Mouse (Mus musculus) left cerebral cortex, adult 8-10 months (tissue): ENCODE data around the gene Vangl1. TPM values are rescaled to one million over a fixed set of nuclear protein-coding genes. Genes with fewer than 3 reads are reported as not detected.
"Not testable (repeated sequence)": the region's sequence is repeated elsewhere in the genome, so short reads cannot be mapped to it uniquely, and the experiment has no call there.

Source experiments
- DNase-seq, 2 experiments: peaks; one replicate each; pipeline ENCODE4 v3.0.0; 2022; ENCODE audit warnings: low spot score in 2 of 2
- total RNA-seq, 4 experiments: library from RNA; stranded (reverse); gene quantifications; 2 replicates each; pipeline ENCODE4 v1.2.4; 2022

Vangl1 gene
- total RNA-seq = 1 to 10 TPM; 3.7 to 9.5 (median 7.0) TPM

DNA sequence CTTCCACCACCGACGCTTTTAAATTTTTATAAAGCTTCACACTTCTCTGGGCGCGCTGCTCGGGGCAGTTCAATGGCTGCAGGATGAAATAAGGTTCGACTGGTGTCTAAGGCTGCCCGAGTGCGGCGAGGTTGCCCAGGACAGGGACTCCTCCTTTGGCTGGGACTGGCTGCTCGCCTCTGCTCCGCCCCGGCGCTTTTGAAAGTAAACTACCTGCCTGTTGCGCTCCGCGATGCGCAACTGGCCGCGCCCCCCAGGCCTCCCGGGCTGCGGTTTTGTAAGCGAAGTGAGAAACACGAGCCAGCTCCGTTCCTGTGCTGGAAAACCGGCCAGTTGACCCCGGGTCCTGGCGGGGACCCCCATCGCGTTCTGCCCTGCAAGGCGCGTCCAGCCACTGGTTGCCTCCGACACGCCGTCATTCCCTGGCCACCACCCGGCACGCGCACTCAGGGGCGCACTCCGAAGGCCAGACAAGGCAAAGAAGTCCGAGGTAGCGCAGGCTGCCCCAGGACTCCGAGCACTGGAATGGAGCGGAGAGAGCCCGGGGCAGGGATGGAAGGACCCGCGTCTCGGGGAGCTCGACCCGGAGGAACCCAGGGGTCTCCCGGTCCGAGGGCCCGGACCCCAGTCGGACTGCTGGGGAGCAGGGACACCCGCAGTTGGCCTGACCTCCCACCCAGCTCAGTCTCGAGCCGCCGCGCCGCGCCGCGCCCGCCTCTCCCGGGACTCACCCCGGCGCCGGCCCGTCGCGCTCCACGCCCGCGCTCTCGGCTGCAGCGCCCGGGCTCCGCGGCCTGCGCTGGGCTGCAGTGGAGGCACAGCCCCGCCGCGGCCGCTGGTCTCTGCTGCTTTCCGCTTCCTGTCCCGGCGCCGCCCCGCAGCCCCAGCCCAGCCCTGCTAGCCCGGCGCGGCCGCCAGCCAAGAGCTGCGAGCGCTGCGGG lies at the start of gene Vangl1:
TSS of gene Vangl1 (minus strand) at position 913 of the 941 bp plus-strand sequence.
- peak in 1 of 2 experiments; percentile 22 for DNase-seq

DNA sequence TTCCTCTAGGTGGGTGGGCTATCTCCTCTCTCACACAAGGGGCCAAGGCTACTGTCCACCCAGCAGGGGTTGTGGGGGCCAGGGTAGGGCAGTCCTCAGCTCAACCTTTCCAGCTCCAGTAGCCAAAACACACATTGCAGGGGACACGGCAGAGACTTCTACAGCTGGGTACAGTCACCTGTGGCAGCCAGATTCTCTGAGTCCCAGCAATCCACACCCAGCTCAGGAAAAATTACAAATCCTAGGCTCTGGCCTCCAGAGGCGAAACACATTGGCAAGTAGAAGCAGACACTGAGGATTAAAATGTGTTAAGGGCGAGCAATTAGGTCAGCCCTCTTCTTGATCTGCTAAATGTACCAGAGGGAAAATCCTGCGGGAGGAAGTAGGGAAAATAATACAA lies 49.1 kb upstream of the Vangl1 start:
- no peak for DNase-seq

DNA sequence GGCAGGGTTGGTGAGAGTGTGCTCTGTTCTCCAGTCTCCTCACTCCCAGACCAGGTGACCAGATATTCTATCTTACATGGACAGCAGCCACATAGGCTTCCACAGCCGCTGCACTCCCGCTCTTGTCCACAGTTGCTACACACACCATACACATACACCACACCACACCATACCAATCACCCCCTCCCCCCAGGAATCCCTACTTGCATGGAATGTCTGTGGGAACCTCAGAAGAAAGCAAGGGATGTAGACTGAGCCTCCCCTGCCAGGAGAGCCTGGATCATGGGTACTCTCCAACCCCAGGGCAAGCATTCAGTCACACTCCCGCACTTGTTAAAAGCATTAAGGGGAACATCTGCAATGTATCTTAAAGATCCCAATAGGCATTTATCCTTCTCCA lies 48.4 kb upstream of the Vangl1 start:
- no peak for DNase-seq

DNA sequence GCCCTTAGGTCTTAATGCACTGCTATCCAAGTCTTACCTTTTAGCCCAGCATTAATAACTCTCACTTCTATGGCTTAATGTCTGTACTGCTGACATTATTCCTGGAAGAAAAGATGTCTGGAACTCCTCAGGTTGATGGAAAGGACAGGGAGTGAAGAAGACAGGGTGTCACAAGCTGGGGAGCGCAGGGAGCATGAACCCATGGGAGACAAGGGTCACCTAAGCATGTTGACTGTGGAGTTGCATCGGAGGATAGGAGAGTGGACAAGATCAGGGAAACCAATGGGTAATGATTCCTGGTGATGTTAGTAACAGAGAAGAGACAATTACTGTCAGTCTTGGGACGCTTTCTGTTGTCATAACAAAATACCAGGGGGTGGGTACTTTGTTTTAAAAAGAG lies 46.4 kb upstream of the Vangl1 start:
- no peak for DNase-seq

DNA sequence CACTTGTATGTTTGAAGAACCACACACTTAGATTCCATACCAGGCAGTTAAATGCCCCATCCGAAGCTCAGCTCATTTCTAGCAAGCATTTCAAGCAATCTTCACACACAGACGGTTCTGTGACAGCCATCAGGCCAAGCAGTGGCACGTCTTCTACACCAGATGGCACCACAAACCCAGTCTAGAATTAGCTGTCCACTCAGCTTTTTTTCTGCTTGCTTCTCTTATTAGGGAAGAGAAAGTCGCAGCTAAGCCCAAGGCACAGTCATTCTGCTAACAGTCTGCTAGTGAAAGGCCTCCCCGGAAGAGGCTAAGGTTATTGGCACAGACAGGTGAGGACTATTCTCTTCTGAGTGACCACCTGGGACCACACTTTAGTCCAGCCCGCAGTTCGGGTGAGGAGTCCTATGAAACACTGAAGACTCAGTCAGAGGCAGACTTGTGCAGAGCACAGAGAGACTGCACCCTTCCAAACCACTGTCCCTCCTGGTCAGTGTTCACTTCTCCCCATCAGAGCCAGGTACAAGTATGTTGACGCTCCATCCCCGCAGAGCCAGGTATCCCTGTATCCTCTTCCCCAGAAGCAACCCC lies 45.0 kb upstream of the Vangl1 start:
- peak in 1 of 2 experiments; percentile 43 for DNase-seq

DNA sequence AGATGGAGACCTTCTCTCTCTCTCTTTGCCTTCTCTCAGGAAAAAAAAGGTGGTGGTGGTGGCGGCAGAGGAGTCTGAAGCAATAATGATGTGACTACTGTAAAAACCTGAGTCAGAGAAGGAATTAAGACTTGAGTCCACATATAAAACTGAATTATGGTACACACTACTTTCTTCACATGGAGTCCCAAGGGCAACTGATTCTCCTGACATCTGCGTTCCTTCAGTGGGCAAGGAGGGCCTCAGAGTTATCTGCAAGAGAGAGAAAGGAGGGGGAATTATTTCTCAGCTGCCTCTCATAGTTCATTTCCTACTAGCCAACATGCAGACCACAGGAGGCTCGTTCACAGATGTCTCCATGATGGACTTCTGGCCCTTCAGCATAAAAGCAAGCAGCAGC lies 40.1 kb upstream of the Vangl1 start:
- DNase-seq = no peak

DNA sequence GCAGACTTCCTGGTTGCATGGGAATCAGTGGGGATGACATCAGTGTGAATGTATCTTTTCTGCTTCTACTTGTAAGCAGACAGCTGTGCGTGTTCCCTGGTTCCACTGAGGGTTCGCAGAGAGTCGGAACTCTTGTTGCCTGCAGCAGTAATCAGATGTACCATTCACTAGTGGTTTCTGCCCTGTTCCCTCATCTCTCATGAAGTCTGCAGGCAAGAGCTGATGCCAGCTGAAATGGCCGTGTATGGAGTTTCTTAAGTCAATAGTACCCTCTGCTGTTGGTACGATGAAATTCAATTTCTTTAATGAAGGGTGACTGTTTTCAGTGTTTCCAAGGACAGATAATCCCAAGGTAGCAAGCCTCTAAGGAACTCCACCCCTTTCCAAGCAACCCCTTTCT lies 38.4 kb upstream of the Vangl1 start:
- DNase-seq = peak; percentile 12 to 20

DNA sequence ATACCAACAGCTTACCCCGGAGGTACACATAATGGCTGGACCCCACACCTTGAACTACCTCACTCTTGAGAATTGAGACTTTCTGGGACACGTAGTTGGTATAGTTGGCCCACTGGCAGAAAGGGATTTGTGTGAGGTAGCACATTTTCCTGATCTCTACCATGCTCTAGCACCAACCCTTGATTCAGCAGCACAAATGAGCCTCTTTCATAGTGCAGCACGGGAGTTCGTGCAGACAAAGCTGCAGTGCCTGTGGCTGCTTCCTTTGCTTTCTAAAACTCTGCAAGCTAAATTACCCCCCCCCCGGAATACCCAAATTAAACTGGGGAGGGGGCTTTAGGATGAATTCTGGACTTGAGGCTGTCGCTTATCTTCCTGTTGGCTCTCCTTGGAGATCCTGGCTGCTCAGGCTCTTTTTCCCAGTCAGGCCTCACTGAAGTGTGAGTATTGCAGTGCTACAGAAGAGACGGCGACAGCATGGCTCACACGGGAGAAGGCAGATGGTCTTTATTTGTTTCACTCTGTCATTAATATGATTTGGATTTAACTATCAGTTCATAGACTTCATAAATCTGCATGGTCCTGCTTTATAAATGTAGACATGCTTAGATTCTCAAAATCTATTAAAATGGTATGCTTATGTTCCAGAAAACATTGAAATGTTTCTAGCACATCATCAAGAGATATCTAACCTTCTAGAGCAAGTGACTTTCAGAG lies 27.1 kb upstream of the Vangl1 start:
- DNase-seq = no peak

DNA sequence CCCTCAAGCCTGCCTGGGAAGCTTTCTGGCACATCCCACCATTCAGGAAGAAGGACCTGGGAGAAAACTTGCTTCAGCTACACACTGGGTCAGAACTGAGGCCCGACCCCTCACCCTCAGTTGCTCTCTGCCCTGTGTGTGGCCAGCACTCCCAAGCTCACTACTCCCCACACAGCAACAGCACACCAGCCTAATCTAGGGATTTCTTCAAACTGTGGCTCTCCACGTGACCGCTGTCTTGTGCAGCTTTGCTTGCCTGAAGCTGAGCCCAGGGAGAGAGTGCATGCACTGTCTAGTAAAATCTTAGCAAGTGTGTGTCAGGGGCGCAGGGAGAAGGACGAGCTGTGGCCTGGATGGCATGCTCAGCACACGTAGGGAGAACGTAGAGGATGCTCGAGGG lies 18.3 kb upstream of the Vangl1 start:
- no peak for DNase-seq

DNA sequence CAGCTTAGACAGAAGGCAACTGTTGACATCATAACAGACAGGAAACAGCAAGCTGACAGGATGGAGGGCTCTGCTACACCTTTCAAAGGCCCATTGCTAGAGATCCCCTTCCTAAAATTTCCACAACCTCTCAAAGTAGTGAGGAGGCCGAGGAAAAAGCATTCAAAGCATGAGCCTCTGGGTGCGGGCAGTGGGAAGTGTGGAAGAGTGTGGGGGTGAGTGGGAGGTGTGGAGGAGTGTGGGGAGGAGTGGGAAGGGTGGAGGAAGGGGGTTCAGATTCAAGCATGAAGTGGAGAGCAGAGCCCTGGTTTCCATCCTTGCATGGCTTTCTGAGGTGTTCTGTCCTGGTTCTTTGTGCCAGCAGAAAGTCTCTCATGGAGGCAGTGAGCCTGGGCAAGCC lies 13.8 kb upstream of the Vangl1 start:
- no peak for DNase-seq

DNA sequence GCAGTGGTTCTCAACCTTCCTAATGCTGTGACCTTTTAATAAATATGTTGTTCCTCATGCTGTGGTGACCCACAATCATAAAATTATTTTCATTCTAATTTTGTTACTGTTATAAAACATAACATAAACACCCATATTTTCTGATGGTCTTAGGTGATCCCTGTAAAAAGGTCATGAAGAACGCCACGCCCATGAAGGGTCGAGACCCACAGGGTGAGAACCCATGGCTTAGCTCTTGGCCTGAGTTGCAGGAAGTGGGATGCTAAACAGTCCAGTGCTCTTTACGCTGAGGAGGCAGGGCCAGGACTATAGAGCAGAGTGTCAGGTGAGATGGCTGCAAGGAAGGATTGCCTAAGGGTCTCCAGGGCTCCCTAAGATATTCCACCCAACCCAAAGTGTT lies 10.2 kb upstream of the Vangl1 start:
- no peak for DNase-seq

DNA sequence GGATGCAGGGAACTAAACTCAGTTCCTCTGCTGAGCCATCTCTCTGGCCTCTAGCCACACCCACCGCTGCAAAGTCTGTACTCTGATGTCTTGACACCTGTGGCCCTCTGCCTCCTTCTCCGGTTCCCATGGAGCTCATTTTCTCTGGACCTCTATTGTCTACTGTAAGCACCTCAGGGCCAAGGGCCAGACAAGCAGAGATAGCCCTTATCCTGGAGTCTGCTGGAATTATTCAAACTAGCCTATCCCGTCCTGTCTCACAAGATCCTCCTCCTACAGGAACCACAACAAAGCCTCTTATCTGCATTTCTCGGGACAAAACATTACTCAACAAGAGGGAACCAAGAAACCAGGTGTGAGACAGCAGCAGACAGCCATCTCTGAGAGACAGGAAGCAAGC lies 9.8 kb upstream of the Vangl1 start:
- DNase-seq = no peak

DNA sequence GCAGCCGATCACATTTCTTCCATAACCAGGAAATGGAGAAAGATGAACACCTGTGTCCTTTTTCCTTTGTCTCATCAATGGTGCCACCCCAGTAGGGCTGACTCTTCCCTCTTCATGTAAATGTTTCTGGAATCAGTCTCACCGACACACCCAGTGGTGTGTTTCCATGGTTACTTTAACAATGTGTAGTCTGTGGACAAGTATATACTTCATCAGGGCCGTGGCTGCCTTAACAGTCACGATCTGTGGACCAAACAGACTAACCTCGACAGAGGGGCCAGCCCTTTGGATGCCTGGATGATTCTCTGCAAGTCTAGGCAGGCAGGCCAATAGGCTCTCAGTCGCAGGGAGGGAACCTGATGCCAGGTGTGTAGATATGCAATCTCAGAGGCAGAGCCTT lies 8.4 kb upstream of the Vangl1 start:
- DNase-seq = no peak

DNA sequence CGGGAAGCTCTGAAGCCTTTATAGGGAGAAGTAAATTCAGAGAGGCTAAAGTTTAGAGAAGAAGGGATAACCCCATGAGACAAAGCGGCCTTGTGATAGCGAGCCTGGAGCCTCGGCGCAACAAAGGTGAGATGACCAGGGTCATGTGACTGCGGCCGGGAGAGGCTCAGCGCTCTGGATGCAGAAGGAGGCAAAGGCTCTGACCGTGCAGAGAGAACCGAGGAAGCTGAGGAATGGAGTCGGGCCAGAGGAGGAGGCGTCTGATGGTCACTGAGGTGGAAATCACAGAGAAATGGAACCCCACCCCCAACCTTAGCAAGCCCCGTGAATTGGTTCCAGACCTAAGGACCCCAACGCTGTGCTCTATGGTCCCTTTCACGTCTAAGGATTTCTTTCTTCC lies 7.8 kb upstream of the Vangl1 start:
- DNase-seq = no peak

DNA sequence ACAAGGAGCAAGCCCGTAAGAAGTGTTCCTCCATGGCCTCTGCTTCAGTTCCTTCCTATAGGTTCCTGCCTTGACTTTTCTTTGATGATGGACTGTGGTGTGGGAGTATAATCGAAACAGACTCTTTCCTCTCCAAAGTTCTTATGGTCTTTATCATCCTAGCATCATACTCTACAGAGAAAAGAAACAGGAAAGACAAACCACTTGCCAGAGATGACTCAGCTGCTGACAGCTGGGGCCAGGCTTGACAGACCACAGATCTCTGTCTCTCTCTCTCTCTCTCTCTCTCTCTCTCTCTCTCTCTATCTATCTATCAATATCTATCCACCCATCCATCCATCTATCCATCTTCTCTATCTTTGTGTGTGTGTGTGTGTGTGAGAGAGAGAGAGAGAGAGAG lies 6.8 kb upstream of the Vangl1 start:
- no peak for DNase-seq

DNA sequence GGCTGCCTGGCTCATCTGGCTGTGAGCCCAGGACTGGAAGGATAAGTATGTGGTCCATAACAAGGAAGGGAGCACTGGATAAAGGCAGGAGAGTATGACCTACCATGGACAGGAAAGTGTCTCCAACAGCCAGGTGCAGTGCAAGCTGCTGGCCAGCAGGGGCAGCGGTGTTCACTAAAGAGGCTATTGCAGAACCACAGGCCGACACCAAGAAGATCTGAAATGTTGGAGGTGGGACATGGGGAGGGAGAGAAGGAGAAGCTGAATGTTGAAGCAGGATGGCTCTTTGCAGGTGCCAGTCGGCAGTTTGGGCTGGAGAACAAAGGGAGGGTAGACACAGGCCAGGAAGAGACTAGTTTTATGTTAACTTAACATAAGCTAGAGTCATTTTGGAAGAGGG lies 6.3 kb upstream of the Vangl1 start:
- no peak for DNase-seq

DNA sequence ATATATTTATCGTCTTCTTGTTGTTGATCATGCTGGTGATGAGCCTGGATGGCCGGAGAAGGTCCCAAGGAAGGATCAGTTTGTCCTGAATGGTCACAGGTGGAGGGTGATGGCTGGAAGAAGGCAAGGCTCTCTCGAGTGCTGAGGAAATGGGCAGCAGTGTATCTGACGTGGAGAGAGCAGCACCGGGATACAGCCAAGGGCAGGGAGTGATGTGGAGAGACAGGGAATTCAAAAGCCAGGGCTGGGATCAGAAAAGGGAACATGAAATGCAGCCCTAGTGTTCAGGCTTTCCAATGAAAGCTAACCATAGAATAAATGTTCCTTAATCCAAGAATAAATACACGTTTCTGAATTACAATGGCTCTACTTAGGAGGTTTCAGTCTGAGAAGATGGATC lies 4.4 kb upstream of the Vangl1 start:
- DNase-seq = no peak

DNA sequence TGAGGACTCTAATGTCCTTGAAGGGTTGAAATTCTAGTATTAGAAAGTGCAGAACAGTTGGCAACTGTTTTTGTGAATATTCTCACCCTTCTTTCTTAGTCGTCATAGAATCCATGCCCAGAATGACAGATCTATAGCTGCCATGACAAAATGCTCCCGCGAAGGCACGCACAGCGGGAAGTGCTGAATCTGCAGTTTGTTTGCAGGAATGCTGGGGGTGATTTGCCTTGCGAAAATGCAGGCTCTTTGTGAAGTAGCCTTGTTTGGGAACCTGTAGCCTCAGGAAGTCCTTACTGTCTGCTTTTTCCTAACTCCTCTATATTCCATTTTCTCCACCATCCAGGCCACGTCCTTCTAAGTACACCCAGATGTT lies 951 bp upstream of the Vangl1 start:
- no peak for DNase-seq

DNA sequence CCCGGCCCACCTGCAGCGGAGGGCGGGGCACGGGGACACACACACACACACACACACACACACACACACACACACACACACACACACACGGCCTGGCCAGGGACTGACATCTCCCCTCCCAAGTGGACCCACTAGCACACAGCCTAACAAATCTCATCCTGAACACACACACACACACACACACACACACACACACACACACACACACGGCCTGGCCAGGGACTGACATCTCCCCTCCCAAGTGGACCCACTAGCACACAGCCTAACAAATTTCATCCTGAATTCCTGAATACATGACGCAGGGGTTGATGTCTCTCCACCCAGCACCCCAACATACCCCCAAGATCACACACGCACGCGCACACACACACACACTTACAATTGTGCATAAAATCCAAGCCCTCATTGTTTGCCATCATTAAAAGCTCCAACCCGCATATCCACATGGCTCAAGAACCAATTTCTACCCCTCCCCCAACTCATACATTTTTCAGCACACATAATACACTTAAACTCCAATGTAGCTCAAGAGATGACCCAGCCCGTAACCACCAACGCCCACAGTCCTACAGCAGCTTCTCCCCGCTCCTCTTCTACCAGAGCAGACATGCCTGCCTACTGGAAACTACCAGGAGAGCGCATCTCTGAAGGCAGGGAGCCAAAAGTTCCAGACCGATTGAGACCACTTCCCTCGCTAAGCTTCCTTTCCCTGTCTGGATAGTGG lies 403 bp upstream of the Vangl1 start:
- DNase-seq = not testable (repeated sequence)

DNA sequence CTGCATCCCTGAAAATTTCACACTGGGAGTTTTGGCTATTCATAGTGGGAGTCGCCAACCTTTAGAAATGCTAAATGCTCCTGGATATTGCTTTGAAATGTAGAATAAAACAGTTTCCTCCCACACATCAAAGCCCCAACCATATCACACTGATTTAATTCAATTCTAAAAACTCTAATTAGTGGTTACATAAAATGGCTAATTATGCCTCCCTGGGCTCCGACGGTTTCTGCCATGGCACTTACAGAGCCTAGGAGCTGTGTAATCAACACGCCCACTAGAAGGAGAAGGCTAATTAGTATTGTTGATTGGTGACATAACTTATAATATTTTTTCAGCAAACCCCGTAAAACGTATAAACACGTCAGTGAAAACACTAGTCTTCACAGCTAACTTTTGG lies 1.4 kb downstream of the Vangl1 start:
- DNase-seq = no peak

DNA sequence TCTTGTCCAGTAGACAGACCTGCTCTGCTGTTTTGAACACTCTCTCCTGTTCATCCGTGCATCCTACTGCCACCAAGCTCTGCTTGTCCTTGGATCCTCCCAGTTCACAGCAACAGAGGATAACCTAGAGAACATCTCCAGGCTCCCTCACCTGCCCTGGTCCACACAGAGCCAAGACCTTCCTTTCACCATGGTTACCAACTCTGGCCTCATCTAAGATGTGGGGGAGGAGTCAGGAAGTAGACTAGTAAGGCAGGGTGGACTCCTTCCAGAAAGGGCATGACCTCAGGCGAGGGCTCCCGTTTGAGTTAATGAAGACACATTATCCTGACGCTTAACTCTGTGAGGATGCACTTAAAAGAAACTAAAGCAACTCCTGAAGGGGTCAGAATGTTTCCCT lies 4.5 kb downstream of the Vangl1 start:
- no peak for DNase-seq

DNA sequence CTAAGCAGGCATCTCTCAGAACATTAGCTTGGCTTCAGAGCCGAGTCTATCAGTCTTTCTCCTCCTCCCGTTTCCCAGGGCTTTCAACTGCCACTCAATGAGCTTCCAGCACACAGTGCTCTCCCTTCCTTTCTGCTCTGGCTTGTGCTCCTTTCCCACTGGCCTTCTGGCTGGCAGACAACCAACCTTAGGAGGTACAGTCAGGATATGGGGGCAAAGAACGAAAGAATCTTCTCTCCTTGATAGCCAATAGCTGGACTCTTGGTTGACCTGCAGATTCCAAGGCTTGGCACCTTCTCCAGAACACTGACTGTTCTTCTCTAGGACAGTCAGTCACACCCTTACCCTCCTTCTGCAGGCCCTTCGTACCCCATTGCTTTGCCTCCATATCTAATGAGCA lies 5.3 kb downstream of the Vangl1 start:
- DNase-seq = no peak
